Mouse (Mus musculus) intestine, postnatal 0 days (tissue): Measurements from ENCODE around the gene Mgea5. TPM values are rescaled to one million over a fixed set of nuclear protein-coding genes. Genes with fewer than 3 reads are reported as not detected.

Source experiments
- ATAC-seq: fragments of 200-750 bp; cut with Nextera tagmentation; 2 replicates; pipeline ENCODE4 v1.8.0; 2017; ENCODE audit warnings: mild to moderate bottlenecking, moderate TSS enrichment, moderate library complexity
- H3K27ac ChIP-seq: fragments of 300-500 bp; sonication (generic); 2 replicates; pipeline ENCODE4 v1.5.1; 2014; ENCODE audit warnings: mild to moderate bottlenecking, low read depth, low read length, moderate library complexity
- H3K27me3 ChIP-seq: fragments of 300-500 bp; sonication (generic); replicated peaks from 2 replicates; pipeline ENCODE4 v1.6.1; 2014; ENCODE audit warnings: low read length, mixed read lengths; ENCODE audit not compliant: control insufficient read depth, insufficient read depth
- H3K36me3 ChIP-seq: fragments of 300-500 bp; sonication (generic); 2 replicates; pipeline ENCODE4 v1.6.1; 2014; ENCODE audit warnings: mild to moderate bottlenecking, moderate library complexity; ENCODE audit not compliant: control insufficient read depth, insufficient read depth
- H3K4me1 ChIP-seq: fragments of 300-500 bp; sonication (generic); replicated peaks from 2 replicates; pipeline ENCODE4 v1.6.1; 2014; ENCODE audit warnings: antibody characterized with exemption, low read length, mixed read lengths; ENCODE audit not compliant: control insufficient read depth, insufficient read depth
- H3K4me2 ChIP-seq: fragments of 300-500 bp; sonication (generic); replicated peaks from 2 replicates; pipeline ENCODE4 v1.6.1; 2014; ENCODE audit warnings: low read depth, mild to moderate bottlenecking, moderate library complexity
- H3K4me3 ChIP-seq: fragments of 300-500 bp; sonication (generic); 2 replicates; pipeline ENCODE4 v1.5.1; 2014; ENCODE audit warnings: low read depth, low read length
- H3K9ac ChIP-seq: fragments of 300-500 bp; sonication (generic); 2 replicates; pipeline ENCODE4 v1.6.1; 2014; ENCODE audit warnings: mild to moderate bottlenecking, low read depth, low read length
- H3K9me3 ChIP-seq: fragments of 300-500 bp; sonication (generic); 2 replicates; pipeline ENCODE4 v1.6.1; 2016; ENCODE audit warnings: mixed run types; ENCODE audit not compliant: control insufficient read depth
- CTCF ChIP-seq: sonication (generic); IDR thresholded peaks from 2 replicates; pipeline ENCODE4 v1.5.1; 2016; ENCODE audit warnings: low read depth, mild to moderate bottlenecking, control low read depth, antibody characterized with exemption, moderate library complexity
- WGBS: fragments of 180-500 bp; shearing (Covaris S2); extraction: QIAGEN DNeasy Blood & Tissue Kit; methylation state at CpG from one replicate; pipeline ENCODE4 v1.1.7; 2014; 5-methylcytosine and 5-hydroxymethylcytosine counted together
- polyA plus RNA-seq: library from polyadenylated mRNA; unstranded; fragments of >200 nt; fragmentation: Nextera tagmentation; extraction: Ambion mirVana; gene quantifications from 2 replicates; pipeline ENCODE4 v1.2.1, GENCODE M21; 2015

Gene Mgea5
- polyA plus RNA-seq, 1 experiment from 2014 or later = 18.2 TPM

DNA sequence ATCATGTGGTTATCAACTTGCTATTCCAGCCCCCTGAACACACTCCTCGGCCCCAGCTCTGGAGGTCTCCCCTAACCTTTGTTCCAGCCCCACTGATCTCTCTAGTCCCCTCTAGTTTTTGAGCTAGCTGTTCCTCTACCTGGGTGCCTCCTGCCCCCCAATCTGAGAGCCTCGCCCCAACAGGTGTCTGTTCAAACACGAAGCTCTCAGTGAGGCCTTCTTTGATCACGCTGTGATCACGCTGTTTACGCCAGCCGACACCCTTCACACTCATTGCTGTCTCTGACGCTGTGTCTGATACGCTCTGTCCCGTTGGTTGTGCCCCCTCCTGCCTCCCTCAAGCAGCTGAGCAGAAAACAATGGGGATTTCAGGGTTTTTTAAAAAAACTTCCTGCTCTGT lies 50.1 kb downstream of the Mgea5 start:
- no peak for ATAC-seq
- H3K4me1 ChIP-seq = 0 out of 2 replicates have a peak, but pooled peaks cover 3% of the 10 kb centered on the region
- no peak overlapping the region for H3K4me2 ChIP-seq
- H3K27me3 ChIP-seq = peaks cover 27% of the 10 kb centered on the region
- H3K9me3 ChIP-seq = no peaks in the 10 kb centered on the region
- no peak overlapping the region for H3K4me3 ChIP-seq
- TF ChIP-seq CTCF = no peak
- H3K36me3 ChIP-seq = no peaks in the 10 kb centered on the region
- no peak overlapping the region for H3K9ac ChIP-seq
- 25% methylated on average over 10 of the region's 10 CpGs for WGBS
- H3K27ac ChIP-seq = no peak overlapping the region

DNA sequence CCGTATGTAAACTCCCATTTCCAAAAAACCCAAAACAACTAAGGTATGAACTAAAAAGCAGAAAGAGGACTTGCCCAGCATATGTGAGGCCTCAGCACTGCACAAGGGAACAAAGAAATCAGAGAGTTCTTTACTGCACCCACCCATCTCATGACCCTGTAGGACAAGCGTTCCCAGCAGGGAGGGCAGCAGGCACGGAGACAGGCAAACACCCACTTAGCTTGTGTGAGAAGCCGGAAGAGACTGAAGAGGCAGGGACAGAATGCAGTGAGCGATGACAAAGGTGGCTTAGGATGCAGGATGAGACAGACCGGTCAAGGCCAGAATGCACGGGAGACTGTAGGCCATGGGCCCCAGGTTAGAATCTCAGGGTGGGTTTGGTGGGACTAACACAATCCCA lies 52.0 kb downstream of the Mgea5 start:
- 87% methylated on average over 7 of the region's 7 CpGs for WGBS
- H3K4me1 ChIP-seq = no peaks in the 10 kb centered on the region
- no peak for ATAC-seq
- no peak overlapping the region for H3K4me3 ChIP-seq
- no peak for TF ChIP-seq CTCF
- no peaks in the 10 kb centered on the region for H3K36me3 ChIP-seq
- H3K9ac ChIP-seq = no peak overlapping the region
- no peak overlapping the region for H3K4me2 ChIP-seq
- H3K27me3 ChIP-seq = peaks cover 8% of the 10 kb centered on the region; the same call in 1 of the 2 replicates
- no peaks in the 10 kb centered on the region for H3K9me3 ChIP-seq
- H3K27ac ChIP-seq = no peak overlapping the region

DNA sequence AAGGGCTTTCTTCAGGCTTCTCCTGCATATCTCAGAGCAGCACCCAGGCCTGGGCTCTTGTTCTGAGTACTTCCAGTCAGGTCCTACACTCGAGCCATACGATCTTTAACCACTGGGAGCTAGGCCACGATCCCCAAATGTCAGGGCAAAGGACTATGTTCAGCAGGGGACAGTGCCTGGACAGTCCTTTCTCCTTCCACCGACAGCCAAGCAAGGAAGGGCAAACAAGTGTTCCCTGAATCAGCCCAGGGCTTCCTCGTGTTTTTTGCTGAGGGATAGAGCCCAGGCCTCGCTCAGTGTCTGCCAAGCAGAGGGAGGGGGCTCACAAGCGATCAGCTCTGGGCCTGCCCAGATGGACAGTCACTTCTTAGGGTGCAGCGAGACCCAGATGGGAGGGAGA lies 53.6 kb downstream of the Mgea5 start:
- H3K27ac ChIP-seq = no peak overlapping the region
- H3K4me1 ChIP-seq = no peaks in the 10 kb centered on the region
- H3K4me3 ChIP-seq = no peak overlapping the region
- ATAC-seq = no peak
- peaks cover 8% of the 10 kb centered on the region; the same call in 1 of the 2 replicates for H3K27me3 ChIP-seq
- WGBS = 68% methylated on average over 8 of the region's 8 CpGs
- TF ChIP-seq CTCF = no peak
- no peaks in the 10 kb centered on the region for H3K36me3 ChIP-seq
- H3K4me2 ChIP-seq = no peak overlapping the region
- no peaks in the 10 kb centered on the region for H3K9me3 ChIP-seq
- H3K9ac ChIP-seq = no peak overlapping the region

DNA sequence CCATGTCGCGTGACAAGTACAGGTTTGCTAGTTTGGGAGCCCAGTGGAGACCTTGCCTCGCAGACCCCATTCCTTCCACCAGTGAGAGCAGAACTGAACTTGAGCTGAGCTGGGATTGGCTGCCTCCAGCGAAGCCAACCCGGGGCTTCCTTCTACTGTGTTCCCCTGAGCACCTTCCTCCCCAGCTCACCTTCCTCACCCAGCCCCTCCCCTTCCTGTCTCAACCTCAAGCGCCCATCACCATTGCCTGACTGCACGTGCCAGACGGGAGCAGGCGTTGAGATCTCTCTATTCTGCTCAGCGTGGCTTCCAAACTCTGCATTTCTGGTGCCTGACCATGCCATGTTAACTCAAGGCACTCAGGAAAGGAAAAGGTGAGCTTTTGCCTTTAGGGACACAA lies 56.4 kb downstream of the Mgea5 start:
- no peak overlapping the region for H3K27ac ChIP-seq
- no peaks in the 10 kb centered on the region for H3K4me1 ChIP-seq
- H3K9ac ChIP-seq = no peak overlapping the region
- no peaks in the 10 kb centered on the region for H3K36me3 ChIP-seq
- H3K9me3 ChIP-seq = no peaks in the 10 kb centered on the region
- no peak overlapping the region for H3K4me2 ChIP-seq
- no peak for TF ChIP-seq CTCF
- H3K27me3 ChIP-seq = no peaks in the 10 kb centered on the region
- no peak overlapping the region for H3K4me3 ChIP-seq
- 75% methylated on average over 10 of the region's 10 CpGs for WGBS
- no peak for ATAC-seq

DNA sequence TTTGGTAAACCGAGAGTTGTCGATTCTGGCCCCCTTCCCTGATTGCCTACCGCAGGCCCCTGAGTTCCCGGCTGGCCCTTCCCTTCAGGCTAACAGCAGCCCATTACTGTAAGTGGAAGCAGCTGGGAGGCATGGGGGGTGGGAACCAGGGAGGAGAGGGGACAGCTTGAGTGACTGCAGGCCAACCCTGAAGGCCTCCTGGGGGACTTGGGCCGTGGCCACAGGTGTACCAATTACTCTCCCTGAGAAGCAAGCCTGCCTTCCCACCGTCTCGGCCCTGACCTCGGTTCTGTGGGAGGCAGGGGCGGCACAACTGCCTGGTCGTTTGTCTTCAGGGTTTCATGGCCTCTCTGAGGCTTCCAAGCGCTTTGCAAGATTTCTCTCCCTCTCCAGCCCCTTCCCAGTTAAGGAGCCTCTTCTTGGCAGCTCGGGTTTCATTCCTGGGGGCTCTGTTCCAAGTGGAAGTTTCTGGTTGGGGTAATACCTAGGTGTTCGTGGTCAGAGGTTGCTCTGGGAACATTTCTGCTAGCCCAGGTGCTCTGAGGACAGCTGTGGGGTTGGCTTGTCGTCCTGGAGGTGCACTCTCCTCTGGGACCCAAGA lies 57.9 kb downstream of the Mgea5 start:
- H3K27me3 ChIP-seq = no peaks in the 10 kb centered on the region
- no peak overlapping the region for H3K9ac ChIP-seq
- 49% methylated on average over 14 of the region's 14 CpGs for WGBS
- H3K4me2 ChIP-seq = no peak overlapping the region
- H3K27ac ChIP-seq = no peak overlapping the region
- no peak for TF ChIP-seq CTCF
- ATAC-seq = no peak
- no peaks in the 10 kb centered on the region for H3K36me3 ChIP-seq
- H3K4me3 ChIP-seq = no peak overlapping the region
- no peaks in the 10 kb centered on the region for H3K9me3 ChIP-seq
- H3K4me1 ChIP-seq = no peaks in the 10 kb centered on the region

DNA sequence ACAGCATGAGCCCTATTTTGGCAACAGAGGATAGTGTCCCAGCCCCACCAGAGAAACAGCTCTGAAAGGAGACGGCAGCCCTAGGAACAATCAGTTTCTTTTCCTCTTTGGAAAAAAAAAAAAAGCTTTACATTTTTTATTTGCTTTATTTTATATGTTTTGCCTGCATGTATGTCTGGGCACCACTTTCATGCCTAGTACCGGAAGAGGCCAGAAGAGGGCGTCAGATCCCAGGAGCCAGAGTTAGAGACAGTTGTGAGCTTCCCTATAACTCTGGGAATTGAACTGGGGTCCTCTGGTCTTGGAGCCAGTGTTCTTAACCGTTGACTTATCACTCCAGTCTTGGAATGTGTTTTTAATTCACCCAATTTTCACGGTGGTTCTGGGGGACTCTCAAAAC lies 61.4 kb downstream of the Mgea5 start:
- H3K9ac ChIP-seq = no peak overlapping the region
- no peaks in the 10 kb centered on the region for H3K36me3 ChIP-seq
- WGBS = 66% methylated on average over 5 of the region's 5 CpGs
- H3K4me3 ChIP-seq = no peak overlapping the region
- ATAC-seq = no peak
- no peaks in the 10 kb centered on the region for H3K27me3 ChIP-seq
- H3K4me1 ChIP-seq = no peaks in the 10 kb centered on the region
- H3K4me2 ChIP-seq = no peak overlapping the region
- no peak overlapping the region for H3K27ac ChIP-seq
- H3K9me3 ChIP-seq = no peaks in the 10 kb centered on the region
- peak; percentile 34; the same call in 1 of the 2 replicates for TF ChIP-seq CTCF

DNA sequence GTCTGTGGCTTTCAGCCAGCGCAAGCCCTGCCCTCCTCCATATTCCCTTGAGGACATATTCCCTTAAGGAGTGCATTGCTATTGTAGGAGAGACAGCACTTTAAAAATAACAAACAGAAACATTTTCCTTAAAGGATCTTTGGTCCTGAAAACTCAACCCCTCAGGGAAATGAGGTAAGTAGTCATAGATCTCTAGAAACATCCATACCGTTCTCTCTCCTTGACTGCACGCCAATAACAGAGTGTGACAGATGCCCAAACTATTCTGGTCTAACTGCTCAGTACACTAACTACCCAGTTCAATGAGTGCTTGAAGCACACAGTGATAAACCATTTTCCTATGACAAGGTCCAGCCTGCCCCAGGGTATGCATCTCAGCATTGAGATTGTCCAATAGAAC lies 65.4 kb downstream of the Mgea5 start:
- no peaks in the 10 kb centered on the region for H3K4me1 ChIP-seq
- H3K9me3 ChIP-seq = no peaks in the 10 kb centered on the region
- ATAC-seq = no peak
- H3K27ac ChIP-seq = no peak overlapping the region
- 62% methylated on average over 3 of the region's 3 CpGs for WGBS
- H3K4me2 ChIP-seq = peak overlapping the region; percentile 14; the same call in 1 of the 2 replicates
- H3K9ac ChIP-seq = no peak overlapping the region
- no peak for TF ChIP-seq CTCF
- H3K36me3 ChIP-seq = no peaks in the 10 kb centered on the region
- no peaks in the 10 kb centered on the region for H3K27me3 ChIP-seq
- H3K4me3 ChIP-seq = no peak overlapping the region
